Mouse (Mus musculus) brain, embryonic 14.5 days (tissue): Measurements from ENCODE around the gene Abcg5.

Source experiments
- CTCF ChIP-seq: fragments of 200-500 bp; IDR thresholded peaks from 2 replicates; pipeline ENCODE4 v1.5.1; 2012; ENCODE audit warnings: inconsistent platforms, mild to moderate bottlenecking, moderate library complexity, borderline replicate concordance; ENCODE audit not compliant: insufficient read depth, insufficient read length; ENCODE audit errors: extremely low read depth
- POLR2A ChIP-seq: fragments of 200-500 bp; IDR thresholded peaks from 2 replicates; pipeline ENCODE4 v1.6.1; 2012; ENCODE audit warnings: mild to moderate bottlenecking, inconsistent platforms, borderline replicate concordance; ENCODE audit not compliant: poor library complexity, insufficient read depth, insufficient read length, severe bottlenecking; ENCODE audit errors: extremely low read depth

- no peak for TF ChIP-seq POLR2A
- no peak for TF ChIP-seq CTCF
Observed at GRCm38 (mm10) chr17:84621209-84621608, 61.6 kb downstream of the Abcg5 start.
